Mouse (Mus musculus) layer of hippocampus, postnatal 36 days (tissue): ENCODE measurements at regions not wholly inside any gene's neighbourhood (a gene's known extent, or its start where the extent isn't known, plus 50 kb on each side); places are given as distances from the start of the nearest gene placed in this dataset.
A peak's percentile ranks its signal among the peaks of the same experiment; 100 is the strongest.

Experiments used
- DNase-seq, 2 experiments: peaks; one replicate each; pipeline ENCODE4 v3.0.0; 2022

- no peak for DNase-seq
Measured at GRCm38 (mm10) chr4:33595763-33596162, 285.7 kb downstream of the Rngtt start.

- no peak for DNase-seq
Measured at GRCm38 (mm10) chr4:33599966-33600365, 289.9 kb downstream of the Rngtt start.

GRCm38 (mm10) chr4:33600805-33601204, 290.7 kb downstream of the Rngtt start:
- DNase-seq: no peak

- no peak for DNase-seq
Measured at GRCm38 (mm10) chr4:33604636-33605035, 294.5 kb downstream of the Rngtt start.

GRCm38 (mm10) chr4:33639821-33640575, 284.4 kb upstream of the Cnr1 start:
- DNase-seq: no peak

- no peak for DNase-seq
Measured at GRCm38 (mm10) chr4:33640576-33641255, 283.7 kb upstream of the Cnr1 start.

- no peak for DNase-seq
Measured at GRCm38 (mm10) chr4:33641883-33642282, 282.5 kb upstream of the Cnr1 start.

- no peak for DNase-seq
Measured at GRCm38 (mm10) chr4:33642526-33642925, 281.9 kb upstream of the Cnr1 start.

- DNase-seq: no peak
Measured at GRCm38 (mm10) chr4:33645217-33645616, 279.2 kb upstream of the Cnr1 start.

- DNase-seq: no peak
Measured at GRCm38 (mm10) chr4:33651292-33651691, 273.1 kb upstream of the Cnr1 start.

- no peak for DNase-seq
Measured at GRCm38 (mm10) chr4:33659766-33660165, 264.6 kb upstream of the Cnr1 start.

- DNase-seq: no peak
Measured at GRCm38 (mm10) chr4:33660553-33660952, 263.8 kb upstream of the Cnr1 start.

GRCm38 (mm10) chr4:33661862-33662261, 262.5 kb upstream of the Cnr1 start:
- DNase-seq: no peak

- peak; percentile 22 to 38 for DNase-seq
Measured at GRCm38 (mm10) chr4:33662965-33663364, 261.4 kb upstream of the Cnr1 start.

GRCm38 (mm10) chr4:33663616-33664473, 260.5 kb upstream of the Cnr1 start:
- no peak for DNase-seq

GRCm38 (mm10) chr4:33664474-33664822, 259.9 kb upstream of the Cnr1 start:
- peak; percentile 30 to 37 for DNase-seq

- DNase-seq: no peak
Measured at GRCm38 (mm10) chr4:33665250-33665873, 259.0 kb upstream of the Cnr1 start.

GRCm38 (mm10) chr4:33668431-33668830, 256.0 kb upstream of the Cnr1 start:
- no peak for DNase-seq

GRCm38 (mm10) chr4:33675044-33675443, 249.3 kb upstream of the Cnr1 start:
- no peak for DNase-seq

GRCm38 (mm10) chr4:33679351-33679750, 245.0 kb upstream of the Cnr1 start:
- no peak for DNase-seq

- no peak for DNase-seq
Measured at GRCm38 (mm10) chr4:33686135-33686534, 238.3 kb upstream of the Cnr1 start.

- DNase-seq: no peak
Measured at GRCm38 (mm10) chr4:33687434-33687833, 237.0 kb upstream of the Cnr1 start.

GRCm38 (mm10) chr4:33693441-33693840, 231.0 kb upstream of the Cnr1 start:
- DNase-seq: no peak
